Mouse (Mus musculus) myocyte (in vitro differentiated cells): ENCODE measurements around the gene Slc35a2.

Experiments
- CEBPB ChIP-seq: IDR thresholded peaks from 2 replicates; pipeline ENCODE4 v1.6.1; 2011; ENCODE audit warnings: mild to moderate bottlenecking, moderate library complexity; ENCODE audit not compliant: poor library complexity, insufficient read depth, severe bottlenecking
- E2F4 ChIP-seq: IDR thresholded peaks from one replicate; pipeline ENCODE4 v1.6.1; 2011; ENCODE audit warnings: mild to moderate bottlenecking, control low read depth, moderate library complexity; ENCODE audit not compliant: insufficient read depth
- MAX ChIP-seq: IDR thresholded peaks from one replicate; pipeline ENCODE4 v1.6.1; 2011; ENCODE audit warnings: low read depth, mild to moderate bottlenecking, control low read depth
- MYOD1 ChIP-seq, 3 experiments: IDR thresholded peaks; one replicate each; pipeline ENCODE4 v1.6.1; 2011; ENCODE audit warnings: control low read depth in 2 of 3, low read depth in 2 of 3, mild to moderate bottlenecking in 2 of 3, moderate library complexity in 1 of 3; ENCODE audit not compliant: insufficient read length in 2 of 3, control insufficient read depth in 1 of 3
- MYOG ChIP-seq, 3 experiments: IDR thresholded peaks; one replicate each; pipeline ENCODE4 v1.6.1; 2011; ENCODE audit warnings: control low read depth in 2 of 3, low read depth in 2 of 3, mild to moderate bottlenecking in 2 of 3; ENCODE audit not compliant: insufficient read length in 2 of 3, control insufficient read depth in 1 of 3, insufficient read depth in 1 of 3
- POLR2A ChIP-seq: IDR thresholded peaks from one replicate; pipeline ENCODE4 v1.6.1; 2011; ENCODE audit warnings: low read depth, mild to moderate bottlenecking, control low read depth, moderate library complexity; ENCODE audit not compliant: insufficient read length
- POLR2AphosphoS2 ChIP-seq: IDR thresholded peaks from one replicate; pipeline ENCODE4 v1.6.1; 2011; ENCODE audit warnings: low read depth, control low read depth; ENCODE audit not compliant: insufficient read length
- REST ChIP-seq: IDR thresholded peaks from one replicate; pipeline ENCODE4 v1.6.1; 2011; ENCODE audit warnings: mild to moderate bottlenecking, control low read depth, moderate library complexity; ENCODE audit not compliant: insufficient read depth, insufficient read length
- SRF ChIP-seq: IDR thresholded peaks from one replicate; pipeline ENCODE4 v1.6.1; 2011; ENCODE audit warnings: low read depth; ENCODE audit not compliant: control insufficient read depth, insufficient read length
- TCF12 ChIP-seq: IDR thresholded peaks from one replicate; pipeline ENCODE4 v1.6.1; 2011; ENCODE audit warnings: mild to moderate bottlenecking, control low read depth; ENCODE audit not compliant: poor library complexity, insufficient read depth, severe bottlenecking
- TCF3 ChIP-seq: IDR thresholded peaks from one replicate; pipeline ENCODE4 v1.6.1; 2011; ENCODE audit warnings: low read depth, control low read depth; ENCODE audit not compliant: insufficient read length
- USF1 ChIP-seq: IDR thresholded peaks from one replicate; pipeline ENCODE4 v1.6.1; 2011; ENCODE audit warnings: low read depth, mild to moderate bottlenecking, control low read depth, moderate library complexity

- TF ChIP-seq MYOD1 (IDR thresholded peaks at IDR 0.05; ENCODE audit: control insufficient read depth in 1 of 3, insufficient read length in 2 of 3, low read depth in 2 of 3) (no peak), E2F4 (no peak), TCF3 (no peak), CEBPB (no peak), POLR2A (no peak), MAX (no peak), POLR2AphosphoS2 (no peak), USF1 (no peak), MYOG (IDR thresholded peaks at IDR 0.05; ENCODE audit: control insufficient read depth in 1 of 3, insufficient read depth in 1 of 3, insufficient read length in 2 of 3, low read depth in 2 of 3) (no peak), TCF12 (no peak), REST (no peak), SRF (no peak)
Measured at GRCm38 (mm10) chrX:7907735-7908134, 23.9 kb downstream of the Slc35a2 start, which contains the start of gene Gm10491.
